Mouse (Mus musculus): ENCODE measurements at regions not wholly inside any gene's neighbourhood (a gene's known extent, or its start where the extent isn't known, plus 50 kb on each side); places are given as distances from the start of the nearest gene placed in this dataset.

- no peaks in the 10 kb centered on the region for H3K27me3 ChIP-seq (replicated peaks)
- in situ Hi-C loops (cut with MboI; ENCODE audit: low pct_ligation_motif_present, low pct_unique_long_range_greater_than_20kb, low sequenced_read_pairs), result no loop called here
- no peak overlapping the region for H3K27ac ChIP-seq (ENCODE audit: insufficient read depth, low read depth)
- no peaks in the 10 kb centered on the region for H3K36me3 ChIP-seq (replicated peaks in 1 of 2; ENCODE audit: control insufficient read depth in 1 of 2, insufficient read depth in 1 of 2, low read length in 1 of 2)
- peaks cover 6% of the 10 kb centered on the region for H3K9me3 ChIP-seq (replicated peaks; ENCODE audit: low read length)
- no peaks in the 10 kb centered on the region for H3K4me1 ChIP-seq (ENCODE audit: control insufficient read depth in 1 of 2, insufficient read depth in 2 of 2)
- no peaks in the 10 kb centered on the region for H3K79me2 ChIP-seq (replicated peaks; ENCODE audit: control insufficient read depth, extremely low read depth, insufficient read depth, poor library complexity, severe bottlenecking)
- no peak overlapping the region for H3K9ac ChIP-seq (ENCODE audit: insufficient read depth, low read depth)
- TF ChIP-seq BHLHE40 (IDR thresholded peaks at IDR 0.05; ENCODE audit: low read depth, low read length) (no peak), ZNF384 (IDR thresholded peaks at IDR 0.05; ENCODE audit: low read depth, low read length) (no peak), ZKSCAN1 (IDR thresholded peaks at IDR 0.05; ENCODE audit: borderline replicate concordance, low read depth, low read length) (no peak), MAZ (IDR thresholded peaks at IDR 0.05; ENCODE audit: low read depth, low read length) (no peak), MXI1 (IDR thresholded peaks at IDR 0.05; ENCODE audit: low read depth, low read length) (no peak), ETS1 (conservative IDR thresholded peaks at IDR 0.05; ENCODE audit: low read depth, low read length) (no peak), POLR2A (IDR thresholded peaks at IDR 0.05; ENCODE audit: low read depth, low read length) (no peak), NRF1 (IDR thresholded peaks at IDR 0.05; ENCODE audit: low read depth, low read length) (no peak), PAX5 (IDR thresholded peaks at IDR 0.05; ENCODE audit: low read length) (no peak), USF1 (IDR thresholded peaks at IDR 0.05; ENCODE audit: low read depth, low read length) (no peak), MAFK (IDR thresholded peaks at IDR 0.05; ENCODE audit: insufficient replicate concordance, low read length) (no peak), ELF1 (IDR thresholded peaks at IDR 0.05; ENCODE audit: low read depth, low read length) (no peak), IRF4 (IDR thresholded peaks at IDR 0.05; ENCODE audit: low read depth, low read length) (no peak), HCFC1 (IDR thresholded peaks at IDR 0.05; ENCODE audit: low read depth, low read length) (no peak), CHD2 (IDR thresholded peaks at IDR 0.05; ENCODE audit: low read length) (no peak)
- dilution Hi-C loops (cut with MboI; ENCODE audit: extremely low pct_ligation_motif_present, extremely low pct_unique_long_range_greater_than_20kb, low sequenced_read_pairs), result no loop called here
- H3K4me3 ChIP-seq (replicated peaks in 1 of 3; ENCODE audit: low read depth in 2 of 3, low read length in 2 of 3, poor library complexity in 1 of 3), result no peak overlapping the region
- no peak overlapping the region for H3K4me2 ChIP-seq (ENCODE audit: insufficient read depth, low read depth, poor library complexity, severe bottlenecking)
- no peak for DNase-seq (ENCODE audit: extremely low read depth)
Observed at GRCm38 (mm10) chr16:29931746-29932351, 132.3 kb upstream of the Hes1 start.

DNA sequence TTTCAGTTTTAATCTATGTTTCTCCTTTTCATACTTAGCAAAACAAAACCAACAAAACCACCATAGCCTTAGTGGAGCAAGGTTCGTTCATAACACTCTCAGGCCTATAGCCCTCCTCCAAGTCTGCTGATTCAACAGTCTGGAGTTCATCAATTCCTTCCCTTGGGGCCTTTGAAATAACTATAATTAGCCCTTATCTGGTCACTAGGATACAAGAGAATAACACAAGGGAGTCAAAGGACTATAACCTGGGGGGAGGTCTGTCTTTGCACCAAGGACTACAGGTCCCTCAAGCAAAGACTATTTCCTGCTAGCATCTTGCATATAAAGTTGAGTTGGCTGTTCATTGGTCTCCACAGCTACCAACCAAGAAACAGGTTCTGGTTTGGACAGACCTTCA, 129.5 kb upstream of the Hes1 start:
- Histone ChIP-seq H3K9me3 (replicated peaks; ENCODE audit: low read length) (peaks cover 5% of the 10 kb centered on the region), H3K9ac (ENCODE audit: insufficient read depth, low read depth) (no peak overlapping the region), H3K4me3 (replicated peaks in 1 of 3; ENCODE audit: low read depth in 2 of 3, low read length in 2 of 3, poor library complexity in 1 of 3) (no peak overlapping the region), H3K79me2 (replicated peaks; ENCODE audit: control insufficient read depth, extremely low read depth, insufficient read depth, poor library complexity, severe bottlenecking) (no peaks in the 10 kb centered on the region), H3K4me2 (ENCODE audit: insufficient read depth, low read depth, poor library complexity, severe bottlenecking) (no peak overlapping the region), H3K36me3 (replicated peaks in 1 of 2; ENCODE audit: control insufficient read depth in 1 of 2, insufficient read depth in 1 of 2, low read length in 1 of 2) (no peaks in the 10 kb centered on the region), H3K27ac (ENCODE audit: insufficient read depth, low read depth) (no peak overlapping the region), H3K4me1 (ENCODE audit: control insufficient read depth in 1 of 2, insufficient read depth in 2 of 2) (no peaks in the 10 kb centered on the region), H3K27me3 (replicated peaks) (no peaks in the 10 kb centered on the region)
- no peak for TF ChIP-seq POLR2A (IDR thresholded peaks at IDR 0.05; ENCODE audit: low read depth, low read length)
- TF ChIP-seq PAX5 (IDR thresholded peaks at IDR 0.05; ENCODE audit: low read length), result no peak
- no peak for TF ChIP-seq USF2 (conservative IDR thresholded peaks at IDR 0.05; ENCODE audit: low read depth, low read length)
- no peak for TF ChIP-seq POLR2AphosphoS2 (IDR thresholded peaks at IDR 0.05; ENCODE audit: low read depth, low read length)
- no peak for TF ChIP-seq BHLHE40 (IDR thresholded peaks at IDR 0.05; ENCODE audit: low read depth, low read length)
- TF ChIP-seq MEF2A (IDR thresholded peaks at IDR 0.05; ENCODE audit: borderline replicate concordance, low read depth, low read length), result no peak
- TF ChIP-seq ZKSCAN1 (IDR thresholded peaks at IDR 0.05; ENCODE audit: borderline replicate concordance, low read depth, low read length), result no peak
- TF ChIP-seq E2F4 (IDR thresholded peaks at IDR 0.05; ENCODE audit: insufficient replicate concordance, low read depth, low read length), result no peak
- in situ Hi-C loops (cut with MboI; ENCODE audit: low pct_ligation_motif_present, low pct_unique_long_range_greater_than_20kb, low sequenced_read_pairs) (no loop called here), dilution Hi-C loops (cut with MboI; ENCODE audit: extremely low pct_ligation_motif_present, extremely low pct_unique_long_range_greater_than_20kb, low sequenced_read_pairs) (no loop called here)
- DNase-seq (ENCODE audit: extremely low read depth), result no peak

All from CH12.LX (cell line).